Mouse (Mus musculus): Measurements from ENCODE around the gene Map3k9. TPM values are rescaled to one million over a fixed set of nuclear protein-coding genes. Genes with fewer than 3 reads are reported as not detected.

The Map3k9 gene
- total RNA-seq, 2 experiments from 2014 or later, result 61.1 to 63.1 TPM

GRCm38 (mm10) chr12:81792511-81793218 lies 11.7 kb upstream of the Map3k9 start:
- intact Hi-C loops (cut with DNase I), result loop anchor here (10.0 kb wide), 1 partner anchor 682 kb away; no protein-coding TSS in a partner anchor
- no peak for DNase-seq (ENCODE audit: low spot score in 2 of 2)

- no peak for DNase-seq (ENCODE audit: low spot score in 2 of 2)
- intact Hi-C loops (cut with DNase I), result loop anchor here (2.0 kb wide), 1 partner anchor 171 kb away; no protein-coding TSS in a partner anchor
Observed at GRCm38 (mm10) chr12:81789499-81789898, 8.5 kb upstream of the Map3k9 start.

GRCm38 (mm10) chr12:81788672-81789084 lies 7.7 kb upstream of the Map3k9 start:
- peak; percentile 88 to 93 for DNase-seq (ENCODE audit: low spot score in 2 of 2)
- intact Hi-C loops (cut with DNase I), result loop anchor here (2.0 kb wide), 1 partner anchor 170 kb away; no protein-coding TSS in a partner anchor

- intact Hi-C loops (cut with DNase I), result no loop called here
- no peak for DNase-seq (ENCODE audit: low spot score in 2 of 2)
Observed at GRCm38 (mm10) chr12:81787262-81787661, 6.3 kb upstream of the Map3k9 start.

GRCm38 (mm10) chr12:81783301-81783700 lies 2.3 kb upstream of the Map3k9 start:
- no peak for DNase-seq (ENCODE audit: low spot score in 2 of 2)
- intact Hi-C loops (cut with DNase I), result loop anchor here (5.0 kb wide), 2 partner anchors 46 to 151 kb away; partner anchors contain the start of gene Ttc9

GRCm38 (mm10) chr12:81782606-81783005 lies 1.6 kb upstream of the Map3k9 start:
- intact Hi-C loops (cut with DNase I), result loop anchor here (5.0 kb wide), 2 partner anchors 45 to 150 kb away; partner anchors contain the start of gene Ttc9
- DNase-seq (ENCODE audit: low spot score in 2 of 2), result no peak

- peak; percentile 38 to 43 for DNase-seq (ENCODE audit: low spot score in 2 of 2)
- intact Hi-C loops (cut with DNase I), result loop anchor here (5.0 kb wide), 2 partner anchors 43 to 148 kb away; partner anchors contain the start of gene Ttc9
Observed at GRCm38 (mm10) chr12:81780271-81781093, 493 bp downstream of the Map3k9 start.

- DNase-seq (ENCODE audit: low spot score in 2 of 2), result no peak
- intact Hi-C loops (cut with DNase I), result loop anchor here (5.0 kb wide), 2 partner anchors 43 to 148 kb away; partner anchors contain the start of gene Ttc9
Observed at GRCm38 (mm10) chr12:81779831-81780230, 1.1 kb downstream of the Map3k9 start.

GRCm38 (mm10) chr12:81776191-81776590 lies 4.8 kb downstream of the Map3k9 start:
- DNase-seq (ENCODE audit: low spot score in 2 of 2), result no peak
- intact Hi-C loops (cut with DNase I), result no loop called here

GRCm38 (mm10) chr12:81775641-81776040 lies 5.3 kb downstream of the Map3k9 start:
- DNase-seq (ENCODE audit: low spot score in 2 of 2), result no peak
- intact Hi-C loops (cut with DNase I), result no loop called here

- intact Hi-C loops (cut with DNase I), result no loop called here
- DNase-seq (ENCODE audit: low spot score in 2 of 2), result no peak
Observed at GRCm38 (mm10) chr12:81774186-81774585, 6.8 kb downstream of the Map3k9 start.

- no peak for DNase-seq (ENCODE audit: low spot score in 2 of 2)
- intact Hi-C loops (cut with DNase I), result no loop called here
Observed at GRCm38 (mm10) chr12:81769458-81769857, 11.5 kb downstream of the Map3k9 start.

- intact Hi-C loops (cut with DNase I), result no loop called here
Observed at GRCm38 (mm10) chr12:81765386-81765785, 15.6 kb downstream of the Map3k9 start.

GRCm38 (mm10) chr12:81764370-81764769 lies 16.6 kb downstream of the Map3k9 start:
- no peak for DNase-seq (ENCODE audit: low spot score in 2 of 2)
- intact Hi-C loops (cut with DNase I), result no loop called here

More at GRCm38 (mm10) chr12:81765386-81765785, 15.6 kb downstream of the Map3k9 start:
- no peak for DNase-seq (ENCODE audit: low spot score in 2 of 2)

- no peak for DNase-seq (ENCODE audit: low spot score in 2 of 2)
- intact Hi-C loops (cut with DNase I), result no loop called here
Observed at GRCm38 (mm10) chr12:81754651-81755050, 26.3 kb downstream of the Map3k9 start.

- intact Hi-C loops (cut with DNase I), result no loop called here
- DNase-seq (ENCODE audit: low spot score in 2 of 2), result no peak
Observed at GRCm38 (mm10) chr12:81751116-81751515, 29.9 kb downstream of the Map3k9 start.

GRCm38 (mm10) chr12:81748918-81749317 lies 32.1 kb downstream of the Map3k9 start:
- intact Hi-C loops (cut with DNase I), result no loop called here
- no peak for DNase-seq (ENCODE audit: low spot score in 2 of 2)

GRCm38 (mm10) chr12:81748021-81748576 lies 32.9 kb downstream of the Map3k9 start:
- intact Hi-C loops (cut with DNase I), result no loop called here
- no peak for DNase-seq (ENCODE audit: low spot score in 2 of 2)

GRCm38 (mm10) chr12:81746400-81747024 lies 34.5 kb downstream of the Map3k9 start:
- DNase-seq (ENCODE audit: low spot score in 2 of 2), result no peak
- intact Hi-C loops (cut with DNase I), result no loop called here

Data from left cerebral cortex, postnatal 36 days (tissue).